Mouse (Mus musculus) heart, embryonic 13.5 days (tissue): ENCODE measurements at regions not wholly inside any gene's neighbourhood (a gene's known extent, or its start where the extent isn't known, plus 50 kb on each side); places are given as distances from the start of the nearest gene placed in this dataset.
A peak's percentile ranks its signal among the peaks of the same experiment; 100 is the strongest.

Experiments
- ATAC-seq: fragments of 200-750 bp; cut with Nextera tagmentation; 2 replicates; pipeline ENCODE4 v1.8.0; 2017; ENCODE audit warnings: moderate TSS enrichment; ENCODE audit not compliant: insufficient number of reproducible peaks, low FRiP score, low TSS enrichment; ENCODE audit errors: extremely low read depth
- H3K27ac ChIP-seq: fragments of 300-500 bp; sonication (generic); replicated peaks from 2 replicates; pipeline ENCODE4 v1.5.1; 2015; ENCODE audit warnings: moderate library complexity, mild to moderate bottlenecking, inconsistent platforms
- H3K27me3 ChIP-seq: fragments of 300-500 bp; sonication (generic); replicated peaks from 2 replicates; pipeline ENCODE4 v1.6.1; 2015; ENCODE audit warnings: mild to moderate bottlenecking, inconsistent platforms
- H3K36me3 ChIP-seq: fragments of 300-500 bp; sonication (generic); 2 replicates; pipeline ENCODE4 v1.6.1; 2015; ENCODE audit warnings: mild to moderate bottlenecking, inconsistent platforms
- H3K4me1 ChIP-seq: fragments of 300-500 bp; sonication (generic); 2 replicates; pipeline ENCODE4 v1.6.1; 2015; ENCODE audit warnings: inconsistent platforms
- H3K4me2 ChIP-seq: fragments of 300-500 bp; sonication (generic); 2 replicates; pipeline ENCODE4 v1.6.1; 2015; ENCODE audit warnings: inconsistent platforms, mild to moderate bottlenecking, moderate library complexity
- H3K4me3 ChIP-seq: fragments of 300-500 bp; sonication (generic); 2 replicates; pipeline ENCODE4 v1.5.1; 2015; ENCODE audit warnings: moderate library complexity, mild to moderate bottlenecking, inconsistent platforms
- H3K9ac ChIP-seq: fragments of 300-500 bp; sonication (generic); 2 replicates; pipeline ENCODE4 v1.6.1; 2015; ENCODE audit warnings: inconsistent platforms, mild to moderate bottlenecking, moderate library complexity
- H3K9me3 ChIP-seq: fragments of 300-500 bp; sonication (generic); 2 replicates; pipeline ENCODE4 v1.6.1; 2016; ENCODE audit warnings: inconsistent platforms
- WGBS: fragments of 180-500 bp; shearing (Covaris S2); methylation state at CpG from one replicate; pipeline ENCODE4 v1.1.7; 2015; ENCODE audit warnings: mixed read lengths; 5-methylcytosine and 5-hydroxymethylcytosine counted together

- ATAC-seq = no peak
- no peaks in the 10 kb centered on the region for H3K36me3 ChIP-seq
- H3K4me2 ChIP-seq = no peak overlapping the region
- no peaks in the 10 kb centered on the region for H3K27me3 ChIP-seq
- H3K4me3 ChIP-seq = no peak overlapping the region
- H3K4me1 ChIP-seq = no peaks in the 10 kb centered on the region; the same call in 1 of the 2 replicates
- H3K27ac ChIP-seq = no peak overlapping the region
- WGBS = 79% methylated on average over 7 of the region's 7 CpGs
- H3K9me3 ChIP-seq = no peaks in the 10 kb centered on the region
- H3K9ac ChIP-seq = no peak overlapping the region
These were observed 332.6 kb upstream of the Zfp462 start for GRCm38 (mm10) chr4:54611990-54612980.

GRCm38 (mm10) chr4:54613076-54613475, 331.8 kb upstream of the Zfp462 start:
- H3K27me3 ChIP-seq = no peaks in the 10 kb centered on the region
- no peak for ATAC-seq
- no peaks in the 10 kb centered on the region for H3K36me3 ChIP-seq
- no peak overlapping the region for H3K4me3 ChIP-seq
- no peaks in the 10 kb centered on the region; the same call in 1 of the 2 replicates for H3K4me1 ChIP-seq
- H3K9me3 ChIP-seq = no peaks in the 10 kb centered on the region
- 64% methylated on average over 3 of the region's 3 CpGs for WGBS
- H3K4me2 ChIP-seq = no peak overlapping the region
- H3K9ac ChIP-seq = no peak overlapping the region
- no peak overlapping the region for H3K27ac ChIP-seq

- Histone ChIP-seq H3K4me2 (no peak overlapping the region), H3K36me3 (no peaks in the 10 kb centered on the region), H3K9ac (no peak overlapping the region), H3K4me3 (no peak overlapping the region), H3K27me3 (no peaks in the 10 kb centered on the region), H3K9me3 (no peaks in the 10 kb centered on the region), H3K4me1 (no peaks in the 10 kb centered on the region; the same call in 1 of the 2 replicates), H3K27ac (no peak overlapping the region)
- 70% methylated on average over 2 of the region's 2 CpGs for WGBS
- ATAC-seq = no peak
These were observed 331.2 kb upstream of the Zfp462 start for GRCm38 (mm10) chr4:54613611-54614010.

GRCm38 (mm10) chr4:54615886-54616285, 329.0 kb upstream of the Zfp462 start:
- WGBS = 13% methylated on average over 1 of the region's 1 CpGs
- ATAC-seq = no peak
- Histone ChIP-seq H3K9me3 (no peaks in the 10 kb centered on the region), H3K4me3 (no peak overlapping the region), H3K27me3 (no peaks in the 10 kb centered on the region), H3K4me2 (no peak overlapping the region), H3K27ac (no peak overlapping the region), H3K9ac (no peak overlapping the region), H3K4me1 (no peaks in the 10 kb centered on the region; the same call in 1 of the 2 replicates), H3K36me3 (no peaks in the 10 kb centered on the region)

GRCm38 (mm10) chr4:54624024-54624873, 320.6 kb upstream of the Zfp462 start:
- no peak for ATAC-seq
- 75% methylated on average over 20 of the region's 20 CpGs for WGBS
- H3K4me1 ChIP-seq = no peaks in the 10 kb centered on the region
- H3K27me3 ChIP-seq = no peaks in the 10 kb centered on the region
- no peak overlapping the region for H3K4me3 ChIP-seq
- no peaks in the 10 kb centered on the region for H3K9me3 ChIP-seq
- no peak overlapping the region for H3K9ac ChIP-seq
- no peak overlapping the region for H3K4me2 ChIP-seq
- no peak overlapping the region for H3K27ac ChIP-seq
- H3K36me3 ChIP-seq = no peaks in the 10 kb centered on the region

- 26% methylated on average over 3 of the region's 3 CpGs for WGBS
- ATAC-seq = no peak
These were observed 307.7 kb upstream of the Zfp462 start for GRCm38 (mm10) chr4:54636986-54637641.

GRCm38 (mm10) chr4:54646033-54646432, 298.8 kb upstream of the Zfp462 start:
- Histone ChIP-seq H3K4me3 (no peak overlapping the region), H3K36me3 (no peaks in the 10 kb centered on the region), H3K27ac (peak overlapping the region; percentile 48; the same call in 1 of the 2 replicates), H3K9ac (no peak overlapping the region), H3K27me3 (no peaks in the 10 kb centered on the region), H3K9me3 (no peaks in the 10 kb centered on the region), H3K4me1 (peaks cover 27% of the 10 kb centered on the region), H3K4me2 (peak overlapping the region; percentile 46; the same call in 1 of the 2 replicates)
- WGBS = 71% methylated on average over 11 of the region's 11 CpGs
- ATAC-seq = no peak

More at GRCm38 (mm10) chr4:54636986-54637641, 307.7 kb upstream of the Zfp462 start:
- Histone ChIP-seq H3K9me3 (no peaks in the 10 kb centered on the region), H3K4me2 (no peak overlapping the region), H3K9ac (no peak overlapping the region), H3K27ac (no peak overlapping the region), H3K4me1 (no peaks in the 10 kb centered on the region), H3K27me3 (no peaks in the 10 kb centered on the region), H3K36me3 (no peaks in the 10 kb centered on the region), H3K4me3 (no peak overlapping the region)

GRCm38 (mm10) chr4:54646459-54646858, 298.4 kb upstream of the Zfp462 start:
- Histone ChIP-seq H3K27me3 (no peaks in the 10 kb centered on the region), H3K4me2 (peak overlapping the region; percentile 46), H3K4me3 (no peak overlapping the region), H3K36me3 (no peaks in the 10 kb centered on the region), H3K9ac (no peak overlapping the region), H3K4me1 (peaks cover 27% of the 10 kb centered on the region), H3K9me3 (no peaks in the 10 kb centered on the region), H3K27ac (peak overlapping the region; percentile 48)
- no peak for ATAC-seq
- 39% methylated on average over 8 of the region's 8 CpGs for WGBS

- H3K36me3 ChIP-seq = no peaks in the 10 kb centered on the region
- H3K27ac ChIP-seq = no peak overlapping the region
- H3K4me2 ChIP-seq = no peak overlapping the region
- 30% methylated on average over 4 of the region's 4 CpGs for WGBS
- H3K27me3 ChIP-seq = no peaks in the 10 kb centered on the region
- no peak overlapping the region for H3K4me3 ChIP-seq
- no peaks in the 10 kb centered on the region for H3K9me3 ChIP-seq
- peaks cover 35% of the 10 kb centered on the region for H3K4me1 ChIP-seq
- H3K9ac ChIP-seq = no peak overlapping the region
- ATAC-seq = no peak
These were observed 296.6 kb upstream of the Zfp462 start for GRCm38 (mm10) chr4:54648254-54648653.

- Histone ChIP-seq H3K9me3 (no peaks in the 10 kb centered on the region), H3K4me3 (no peak overlapping the region), H3K9ac (no peak overlapping the region), H3K4me2 (no peak overlapping the region), H3K4me1 (peaks cover 27% of the 10 kb centered on the region), H3K36me3 (no peaks in the 10 kb centered on the region), H3K27ac (no peak overlapping the region), H3K27me3 (no peaks in the 10 kb centered on the region)
- ATAC-seq = no peak
These were observed 293.2 kb upstream of the Zfp462 start for GRCm38 (mm10) chr4:54651646-54652110.
